Mouse (Mus musculus): ENCODE results near the gene Ccnd2.

GRCm38 (mm10) chr6:127133433-127134245, 18.4 kb downstream of the Ccnd2 start:
- TF ChIP-seq POLR2A (IDR thresholded peaks at IDR 0.05; ENCODE audit: borderline replicate concordance, extremely low read depth, low read depth, low read length) (no peak), CTCF (IDR thresholded peaks at IDR 0.05; ENCODE audit: insufficient read depth, low read length) (no peak)

Data from lung, adult 2 months (tissue).